Mouse (Mus musculus) erythroblast, embryonic 14.5 days (primary cell): Measurements from ENCODE around the gene Ifitm7.

Experiments used
- GATA1 ChIP-seq: IDR thresholded peaks from 2 replicates; pipeline ENCODE4 v1.6.1; 2012; ENCODE audit warnings: low read length, inconsistent platforms, mixed read lengths
- TAL1 ChIP-seq: IDR thresholded peaks from 3 replicates; pipeline ENCODE4 v1.6.1; 2012; ENCODE audit warnings: low read length, inconsistent platforms, mixed read lengths

DNA sequence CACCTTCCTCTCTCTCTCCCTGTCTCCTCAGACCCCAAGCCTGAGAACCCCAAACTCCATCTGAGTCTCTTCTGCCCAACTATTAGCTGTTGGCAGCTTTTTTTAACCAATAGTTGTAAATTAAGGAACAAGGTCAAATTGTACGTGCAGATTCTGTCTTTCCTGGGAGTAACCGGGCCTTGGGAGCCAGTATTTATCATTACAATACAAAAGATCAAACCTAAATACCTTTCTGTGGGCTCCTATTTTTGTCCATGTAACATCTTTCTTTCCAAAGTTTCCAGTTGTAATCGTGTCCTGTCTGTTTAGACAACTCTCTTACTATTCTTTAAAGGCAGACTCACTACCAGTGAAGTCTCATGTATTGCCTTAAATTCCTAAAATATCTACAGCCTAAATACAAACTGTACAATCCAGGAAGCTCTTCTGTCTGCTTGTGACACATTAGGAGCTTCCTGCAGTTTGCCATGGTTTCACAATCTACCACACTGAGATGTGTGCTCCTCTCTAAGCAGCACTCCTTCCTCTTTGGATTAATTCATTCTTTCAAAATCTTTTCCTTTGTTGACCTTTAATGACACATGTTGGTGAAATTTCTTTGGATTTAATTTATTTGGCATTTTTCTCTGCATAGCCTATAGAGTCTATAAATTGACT is 34.6 kb upstream of the Ifitm7 start:
- TF ChIP-seq GATA1 (no peak), TAL1 (no peak)
